In genomic region chrX:102253892-102254291, GRCm38 (mm10) we compare ENCODE assay signal across 7 mouse cellular contexts. TPM values are rescaled to one million over a fixed set of nuclear protein-coding genes. Genes with fewer than 3 reads are reported as not detected.
DNase-seq lines count a peak whose midpoint lies in the region; ATAC-seq lines count a peak whose summit lies in the region.

No protein-coding gene starts in this region.

- H3K27ac ChIP-seq in hindbrain, embryonic 12.5 days = no peak overlapping the region
- H3K27ac ChIP-seq in liver, embryonic 13.5 days = no peak overlapping the region

- H3K27me3 ChIP-seq in hindbrain, embryonic 12.5 days = peaks cover 50% of the 10 kb centered on the region
- peaks cover 59% of the 10 kb centered on the region for H3K27me3 ChIP-seq in liver, embryonic 13.5 days

- H3K9me3 ChIP-seq in hindbrain, embryonic 12.5 days (replicated peaks) = no peaks in the 10 kb centered on the region
- H3K9me3 ChIP-seq in liver, embryonic 13.5 days (replicated peaks) = no peaks in the 10 kb centered on the region; the same call in 1 of the 2 replicates

- WGBS in hindbrain, embryonic 12.5 days = 22% methylated on average over 7 of the region's 7 CpGs
- 17% methylated on average over 7 of the region's 7 CpGs for WGBS in liver, embryonic 13.5 days (ENCODE audit: insufficient replicate concordance)

- no peak overlapping the region for H3K9ac ChIP-seq in hindbrain, embryonic 12.5 days
- H3K9ac ChIP-seq in liver, embryonic 13.5 days = no peak overlapping the region

- H3K4me1 ChIP-seq in hindbrain, embryonic 12.5 days = no peaks in the 10 kb centered on the region
- H3K4me1 ChIP-seq in liver, embryonic 13.5 days (replicated peaks) = no peaks in the 10 kb centered on the region

- peak overlapping the region; percentile 42 for H3K4me2 ChIP-seq in hindbrain, embryonic 12.5 days (replicated peaks)
- 0 out of 2 replicates have a peak overlapping the region, but pooled peaks have one; percentile 10 for H3K4me2 ChIP-seq in liver, embryonic 13.5 days

- ATAC-seq in hindbrain, embryonic 12.5 days (ENCODE audit: low FRiP score) = no peak
- ATAC-seq in liver, embryonic 13.5 days (ENCODE audit: low read depth) = no peak

- H3K4me3 ChIP-seq in hindbrain, embryonic 12.5 days = peak overlapping the region; percentile 18; the same call in 1 of the 2 replicates
- no peak overlapping the region for H3K4me3 ChIP-seq in liver, embryonic 13.5 days (replicated peaks)

- DNase-seq in right cerebral cortex, adult 2 months (ENCODE audit: low spot score in 2 of 2) = peak; percentile 8 to 11
- no peak for DNase-seq in right cerebral cortex, postnatal 25 days
- peak; percentile 54 for DNase-seq in embryo, embryonic 10.5 days (ENCODE audit: low spot score)
- no peak for DNase-seq in liver, embryonic 13.5 days
- DNase-seq in retina, postnatal 1 day = peak; percentile 68
- no peak for DNase-seq in gastrocnemius, postnatal 25 days

- no peaks in the 10 kb centered on the region for H3K36me3 ChIP-seq in hindbrain, embryonic 12.5 days
- H3K36me3 ChIP-seq in liver, embryonic 13.5 days = no peaks in the 10 kb centered on the region

RNA-seq across cellular contexts. Expression of gene Cited1, which starts 1.9 kb away (rescaled TPM):
- 11.0 and 17.5 TPM in 2 replicates for polyA plus RNA-seq in hindbrain, embryonic 12.5 days (2016; fragmentation: Nextera tagmentation; extraction: Ambion mirVana)
- polyA plus RNA-seq in liver, embryonic 13.5 days (2015; fragmentation: Nextera tagmentation; extraction: Ambion mirVana) = 71.0 and 73.5 TPM in 2 replicates
- total RNA-seq in gastrocnemius, postnatal 25 days (2021) = under 1 TPM; 0.49 to 0.70 TPM

Comparison
In these comparisons a context has a peak if more than half of its experiments do, and no peak if none do; other contexts are left out.
1. DNase-seq: peak in right cerebral cortex, adult 2 months (2 of 2), embryo, embryonic 10.5 days (single experiment) and retina, postnatal 1 day (single experiment); none in right cerebral cortex, postnatal 25 days (single experiment), liver, embryonic 13.5 days (single experiment) and gastrocnemius, postnatal 25 days (single experiment).